Comparison of ENCODE assay signal across 8 mouse cellular contexts in the genomic region with DNA sequence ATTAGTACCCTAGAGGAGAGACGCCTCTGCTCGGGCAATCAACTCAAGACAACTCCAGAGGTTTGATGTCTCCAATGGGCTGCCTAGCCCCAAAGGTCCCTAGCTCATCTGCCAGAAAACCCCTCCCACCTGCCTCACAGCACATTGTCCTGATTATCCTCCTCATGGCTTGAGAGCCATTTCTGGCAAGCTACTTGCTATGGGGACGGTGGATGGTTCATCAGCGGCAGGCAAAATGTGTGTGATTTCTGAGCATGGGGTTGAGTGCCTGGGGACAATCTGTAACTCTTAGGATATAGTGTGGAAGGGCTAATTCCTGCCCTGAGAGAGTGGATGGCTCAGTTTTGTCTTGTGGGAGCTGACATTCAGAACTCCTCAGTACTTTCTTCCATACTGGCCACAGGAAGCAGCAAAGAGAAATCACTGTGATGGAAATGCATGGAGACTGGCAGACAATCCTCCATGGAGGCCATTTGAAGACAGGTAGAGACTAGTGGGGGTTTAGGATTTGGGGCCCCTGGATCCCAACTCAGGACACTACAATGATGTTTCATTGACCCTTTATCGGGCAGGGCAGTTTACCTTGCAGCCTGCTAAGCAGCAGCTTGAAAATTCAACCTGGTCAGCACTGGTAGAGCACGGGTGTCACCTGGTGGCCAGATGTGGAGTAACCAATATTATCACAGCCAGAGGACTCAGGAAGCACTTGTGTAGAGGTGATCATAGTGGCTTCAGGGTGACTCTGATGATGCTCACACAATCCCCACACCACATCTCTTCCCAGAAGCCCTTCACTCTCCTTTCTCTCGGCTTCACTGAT.
DNase-seq lines count a peak whose midpoint lies in the region; ATAC-seq and TF ChIP-seq lines count a peak whose summit lies in the region.

No protein-coding gene starts in this region.

- no peaks in the 10 kb centered on the region for H3K36me3 ChIP-seq in ES-E14 (ENCODE audit: control insufficient read depth, insufficient read depth, low read length, poor library complexity, severe bottlenecking)
- H3K36me3 ChIP-seq in forebrain, embryonic 10.5 days (replicated peaks), result no peaks in the 10 kb centered on the region
- H3K36me3 ChIP-seq in lung, embryonic 14.5 days (ENCODE audit: insufficient read depth), result no peaks in the 10 kb centered on the region

- peak; percentile 71; the same call in 1 of the 2 replicates for ATAC-seq in lung, embryonic 14.5 days (ENCODE audit: insufficient read depth)

- no peak overlapping the region for H3K9ac ChIP-seq in ES-E14 (ENCODE audit: insufficient read depth, low read depth, low read length, poor library complexity, severe bottlenecking)
- H3K9ac ChIP-seq in lung, embryonic 14.5 days, result no peak overlapping the region

- H3K27ac ChIP-seq in ES-E14 (ENCODE audit: insufficient read depth, low read depth, low read length, poor library complexity, severe bottlenecking), result no peak overlapping the region; the same call in 1 of the 2 replicates
- H3K27ac ChIP-seq in forebrain, embryonic 10.5 days, result no peak overlapping the region
- H3K27ac ChIP-seq in lung, embryonic 14.5 days (ENCODE audit: low read depth), result no peak overlapping the region
- no peak overlapping the region for H3K27ac ChIP-seq in olfactory bulb, adult 2 months (ENCODE audit: insufficient read depth, low read depth, low read length)

- no peaks in the 10 kb centered on the region for H3K27me3 ChIP-seq in forebrain, embryonic 10.5 days (ENCODE audit: poor library complexity, severe bottlenecking)
- H3K27me3 ChIP-seq in lung, embryonic 14.5 days (ENCODE audit: insufficient read depth, low read length), result no peaks in the 10 kb centered on the region

- H3K4me1 ChIP-seq in ES-E14 (ENCODE audit: control insufficient read depth in 2 of 2, insufficient read depth in 2 of 2, low read length in 2 of 2, poor library complexity in 1 of 2), result no peaks in the 10 kb centered on the region
- no peaks in the 10 kb centered on the region for H3K4me1 ChIP-seq in forebrain, embryonic 10.5 days
- no peaks in the 10 kb centered on the region for H3K4me1 ChIP-seq in lung, embryonic 14.5 days (ENCODE audit: insufficient read depth)
- H3K4me1 ChIP-seq in olfactory bulb, adult 2 months (ENCODE audit: control insufficient read depth, insufficient read depth, low read length), result no peaks in the 10 kb centered on the region

- 58% methylated on average over 7 of the region's 7 CpGs for WGBS in forebrain, embryonic 10.5 days
- WGBS in lung, embryonic 14.5 days, result 55% methylated on average over 7 of the region's 7 CpGs
- WGBS in olfactory bulb, adult 2 months, result 58% methylated on average over 7 of the region's 7 CpGs

- H3K9me3 ChIP-seq in ES-E14 (ENCODE audit: control insufficient read depth, insufficient read depth, low read depth, low read length), result no peaks in the 10 kb centered on the region
- no peaks in the 10 kb centered on the region for H3K9me3 ChIP-seq in forebrain, embryonic 10.5 days
- no peaks in the 10 kb centered on the region for H3K9me3 ChIP-seq in lung, embryonic 14.5 days (ENCODE audit: low read depth, low read length)

- peak; percentile 26 for DNase-seq in ES-E14 (ENCODE audit: low read depth, low spot score)
- peak; percentile 81 for DNase-seq in brain, adult 2 months (ENCODE audit: low read depth, low spot score)
- DNase-seq in forebrain, embryonic 10.5 days (ENCODE audit: extremely low spot score, low spot score), result peak; percentile 60
- peak; percentile 67 to 76 for DNase-seq in heart, postnatal 14 days
- DNase-seq in kidney, postnatal 25 days, result peak; percentile 58 to 70
- DNase-seq in lung, embryonic 14.5 days, result peak; percentile 80
- DNase-seq in thymus, postnatal 0 days (ENCODE audit: low spot score), result peak; percentile 23

- no peak overlapping the region for H3K4me3 ChIP-seq in ES-E14 (ENCODE audit: insufficient read depth in 1 of 2, low read depth in 1 of 2, low read length in 2 of 2, poor library complexity in 1 of 2, severe bottlenecking in 1 of 2)
- no peak overlapping the region for H3K4me3 ChIP-seq in forebrain, embryonic 10.5 days
- H3K4me3 ChIP-seq in lung, embryonic 14.5 days (ENCODE audit: low read depth, low read length), result no peak overlapping the region
- no peak overlapping the region for H3K4me3 ChIP-seq in olfactory bulb, adult 2 months (ENCODE audit: insufficient read depth, low read depth, low read length)

- intact Hi-C loops in heart, postnatal 14 days (cut with DNase I), result loop anchor here (1.0 to 10.0 kb wide), 2 partner anchors 40 to 1031 kb away; no protein-coding TSS in a partner anchor

- in situ Hi-C loops in ES-E14 (cut with MboI; ENCODE audit: low sequenced_read_pairs in 2 of 2, unreplicated experiment in 2 of 2), result no loop called here

- TF ChIP-seq CTCF in lung, embryonic 14.5 days (IDR thresholded peaks at IDR 0.05; ENCODE audit: low read depth), result peak; percentile 95
- TF ChIP-seq CTCF in olfactory bulb, adult 2 months (IDR thresholded peaks at IDR 0.05; ENCODE audit: insufficient read depth, low read depth, low read length), result 0 out of 2 replicates have a peak, but pooled peaks have one; percentile 25

- no peak overlapping the region for H3K4me2 ChIP-seq in lung, embryonic 14.5 days

- no peak for TF ChIP-seq POLR2A in olfactory bulb, adult 2 months (IDR thresholded peaks at IDR 0.05; ENCODE audit: insufficient read depth, low read depth, low read length)

TF ChIP-seq in ES-E14, 5 proteins besides CTCF, POLR2A, EP300 and RAD21:
- TF ChIP-seq ZC3H11A (IDR thresholded peaks at IDR 0.05; ENCODE audit: borderline replicate concordance, low read depth, low read length) (peak; percentile 91), MAFK (IDR thresholded peaks at IDR 0.05; ENCODE audit: insufficient read depth, low read depth, low read length) (peak; percentile 44; the same call in 1 of the 2 replicates), CHD2 (IDR thresholded peaks at IDR 0.05; ENCODE audit: low read depth, low read length) (no peak), HCFC1 (IDR thresholded peaks at IDR 0.05; ENCODE audit: borderline replicate concordance, insufficient read depth, low read length) (no peak)

Comparison
In these comparisons a context has a peak if more than half of its experiments do, and no peak if none do; other contexts are left out.
1. DNase-seq: peak in every context shown above with its lines; median percentile 81 in brain, adult 2 months; 80 in lung, embryonic 14.5 days; 72 in heart, postnatal 14 days; 64 in kidney, postnatal 25 days; 60 in forebrain, embryonic 10.5 days; 26 in ES-E14; 23 in thymus, postnatal 0 days.